Mouse (Mus musculus) cerebellum, adult 11 months (tissue): ENCODE data around the gene Grxcr1.

Source experiments
- DNase-seq: peaks from one replicate; pipeline ENCODE4 v3.0.0; 2022

Gene Grxcr1

GRCm38 (mm10) chr5:68097665-68098624, 66.3 kb downstream of the Grxcr1 start:
- no peak for DNase-seq

GRCm38 (mm10) chr5:68112430-68113036, 80.9 kb downstream of the Grxcr1 start:
- DNase-seq: peak; percentile 33

GRCm38 (mm10) chr5:68120880-68121279, 89.2 kb downstream of the Grxcr1 start:
- no peak for DNase-seq

GRCm38 (mm10) chr5:68122883-68123282, 91.2 kb downstream of the Grxcr1 start:
- DNase-seq: no peak

GRCm38 (mm10) chr5:68125478-68125877, 93.8 kb downstream of the Grxcr1 start:
- no peak for DNase-seq

- DNase-seq: peak; percentile 35
These were observed 96.8 kb downstream of the Grxcr1 start for GRCm38 (mm10) chr5:68128421-68128820.

- DNase-seq: no peak
These were observed 97.4 kb downstream of the Grxcr1 start for GRCm38 (mm10) chr5:68128821-68129608.

GRCm38 (mm10) chr5:68146818-68147217, 115.2 kb downstream of the Grxcr1 start:
- DNase-seq: no peak

GRCm38 (mm10) chr5:68149946-68150345, 118.3 kb downstream of the Grxcr1 start:
- DNase-seq: peak; percentile 75

GRCm38 (mm10) chr5:68150347-68151043, 118.9 kb downstream of the Grxcr1 start:
- no peak for DNase-seq

- no peak for DNase-seq
These were observed 130.9 kb downstream of the Grxcr1 start for GRCm38 (mm10) chr5:68162503-68162902.

- DNase-seq: no peak
These were observed 134.3 kb downstream of the Grxcr1 start for GRCm38 (mm10) chr5:68165954-68166353.
